Comparison of ENCODE assay signal across 8 mouse cellular contexts in the genomic region with DNA sequence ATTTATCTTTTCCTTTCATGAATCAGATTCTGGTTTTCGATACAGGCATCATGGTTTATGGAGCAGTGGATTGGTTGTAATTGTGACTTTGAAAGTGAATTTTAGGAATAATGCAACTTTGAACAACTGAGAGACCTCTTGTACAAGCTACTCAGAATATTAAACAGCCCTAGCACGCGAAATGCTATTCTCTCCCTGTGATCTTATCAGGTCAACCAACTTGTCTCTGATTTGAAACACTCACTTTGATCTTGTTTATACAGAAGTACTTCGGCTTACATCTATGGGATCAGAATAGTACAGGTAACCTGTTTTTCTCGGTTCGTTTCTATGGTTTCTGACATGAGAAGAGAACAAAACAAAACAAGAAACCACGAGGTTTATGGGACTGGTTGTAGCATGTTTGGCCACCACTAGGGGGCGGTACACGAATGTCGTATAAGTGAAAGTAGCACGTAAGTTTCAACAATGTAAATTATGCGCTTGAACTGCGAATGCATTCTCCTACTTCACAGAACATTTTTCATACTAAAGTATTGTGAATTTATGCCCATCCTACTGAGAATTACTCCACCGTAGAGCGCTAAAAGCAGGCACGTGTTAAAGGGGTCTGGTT.
DNase-seq lines count a peak whose midpoint lies in the region; ATAC-seq and TF ChIP-seq lines count a peak whose summit lies in the region.

No protein-coding gene starts in this region.

- no peak overlapping the region for H3K4me3 ChIP-seq in liver, embryonic 16.5 days (ENCODE audit: low read depth, low read length)
- H3K4me3 ChIP-seq in neural tube, embryonic 12.5 days = no peak overlapping the region

- H3K9me3 ChIP-seq in liver, embryonic 16.5 days (replicated peaks; ENCODE audit: control insufficient read depth, low read length) = no peaks in the 10 kb centered on the region
- no peaks in the 10 kb centered on the region for H3K9me3 ChIP-seq in neural tube, embryonic 12.5 days

- no peaks in the 10 kb centered on the region for H3K4me1 ChIP-seq in liver, embryonic 16.5 days (ENCODE audit: control insufficient read depth, low read depth, low read length)
- 0 out of 2 replicates have a peak, but pooled peaks cover 8% of the 10 kb centered on the region for H3K4me1 ChIP-seq in neural tube, embryonic 12.5 days

- no peak overlapping the region for H3K27ac ChIP-seq in liver, embryonic 16.5 days (ENCODE audit: low read length)
- no peak overlapping the region for H3K27ac ChIP-seq in neural tube, embryonic 12.5 days

- DNase-seq in brain, embryonic 14.5 days (ENCODE audit: low read depth) = peak; percentile 95
- DNase-seq in fat pad, adult 2 months (ENCODE audit: extremely low read depth, low read depth, low spot score) = peak; percentile 11
- DNase-seq in heart, postnatal 10 days = peak; percentile 63 to 80
- peak; percentile 86 for DNase-seq in kidney, postnatal 4 days
- peak; percentile 86 for DNase-seq in testis, postnatal 10 days (ENCODE audit: low spot score)

- peak overlapping the region; percentile 46 for H3K4me2 ChIP-seq in liver, embryonic 16.5 days (ENCODE audit: low read depth, low read length)
- H3K4me2 ChIP-seq in neural tube, embryonic 12.5 days (replicated peaks) = peak overlapping the region; percentile 42

- WGBS in liver, embryonic 16.5 days (ENCODE audit: insufficient replicate concordance) = 16% methylated on average over 16 of the region's 16 CpGs
- WGBS in neural tube, embryonic 12.5 days = 21% methylated on average over 16 of the region's 16 CpGs

- no peak overlapping the region for H3K9ac ChIP-seq in liver, embryonic 16.5 days (ENCODE audit: low read depth, low read length)
- H3K9ac ChIP-seq in neural tube, embryonic 12.5 days = no peak overlapping the region

- TF ChIP-seq CTCF in brain, embryonic 14.5 days (IDR thresholded peaks at IDR 0.05; ENCODE audit: borderline replicate concordance, extremely low read depth, insufficient read depth, insufficient read length) = peak; percentile 85; the same call in 1 of the 2 replicates

- peak; percentile 96 for ATAC-seq in CD4-positive, CD25-positive, alpha-beta regulatory T cell, adult 4 months
- ATAC-seq in liver, embryonic 16.5 days (ENCODE audit: low read depth) = no peak
- ATAC-seq in neural tube, embryonic 12.5 days (ENCODE audit: low FRiP score, low read depth) = peak; percentile 67

- H3K36me3 ChIP-seq in liver, embryonic 16.5 days (ENCODE audit: control insufficient read depth, insufficient read depth) = no peaks in the 10 kb centered on the region
- no peaks in the 10 kb centered on the region for H3K36me3 ChIP-seq in neural tube, embryonic 12.5 days

- no peaks in the 10 kb centered on the region for H3K27me3 ChIP-seq in liver, embryonic 16.5 days (ENCODE audit: control insufficient read depth, insufficient read depth, low read depth, low read length)
- H3K27me3 ChIP-seq in neural tube, embryonic 12.5 days (replicated peaks) = no peaks in the 10 kb centered on the region

- no peak for TF ChIP-seq POLR2A in brain, embryonic 14.5 days (IDR thresholded peaks at IDR 0.05; ENCODE audit: borderline replicate concordance, extremely low read depth, insufficient read depth, insufficient read length, poor library complexity, severe bottlenecking)

- intact Hi-C loops in heart, postnatal 10 days (cut with DNase I) = loop anchor here (2.0 to 10.0 kb wide), 3 partner anchors 924 to 1808 kb away; a partner anchor contains a TSS

Comparison
In these comparisons a context has a peak if more than half of its experiments do, and no peak if none do; other contexts are left out.
1. DNase-seq: peak in every context shown above with its lines; median percentile 95 in brain, embryonic 14.5 days; 86 in kidney, postnatal 4 days; 86 in testis, postnatal 10 days; 72 in heart, postnatal 10 days; 11 in fat pad, adult 2 months.